Mouse (Mus musculus) gastrocnemius, postnatal 4 days (tissue): ENCODE measurements around the gene Slit3. TPM values are rescaled to one million over a fixed set of nuclear protein-coding genes. Genes with fewer than 3 reads are reported as not detected.

Source experiments
- DNase-seq, 2 experiments: peaks; one replicate each; pipeline ENCODE4 v3.0.0; 2021 to 2022; ENCODE audit warnings: low spot score in 2 of 2, mixed read lengths in 2 of 2
- total RNA-seq, 2 experiments: library from RNA; stranded (reverse); gene quantifications; 2 replicates each; pipeline ENCODE4 v1.2.3; 2021

The Slit3 gene
- total RNA-seq, 2 experiments from 2014 or later: 17.0 to 24.0 TPM

- DNase-seq: no peak
Measured at GRCm38 (mm10) chr11:35389780-35390435, 268.9 kb downstream of the Slit3 start.

- DNase-seq: no peak
Measured at GRCm38 (mm10) chr11:35393815-35394214, 272.8 kb downstream of the Slit3 start.

- peak in 1 of 2 experiments; percentile 27 for DNase-seq
Measured at GRCm38 (mm10) chr11:35395376-35395775, 274.4 kb downstream of the Slit3 start.

- DNase-seq: no peak
Measured at GRCm38 (mm10) chr11:35398353-35398752, 277.3 kb downstream of the Slit3 start.

GRCm38 (mm10) chr11:35403516-35403915, 282.5 kb downstream of the Slit3 start:
- no peak for DNase-seq

- no peak for DNase-seq
Measured at GRCm38 (mm10) chr11:35406045-35406444, 285.0 kb downstream of the Slit3 start.

- DNase-seq: no peak
Measured at GRCm38 (mm10) chr11:35406522-35406921, 285.5 kb downstream of the Slit3 start.

GRCm38 (mm10) chr11:35407341-35408154, 286.5 kb downstream of the Slit3 start:
- peak in 1 of 2 experiments; percentile 57 for DNase-seq

- no peak for DNase-seq
Measured at GRCm38 (mm10) chr11:35410431-35410830, 289.4 kb downstream of the Slit3 start.

- no peak for DNase-seq
Measured at GRCm38 (mm10) chr11:35415768-35416401, 294.9 kb downstream of the Slit3 start.

GRCm38 (mm10) chr11:35416402-35417093, 295.5 kb downstream of the Slit3 start:
- DNase-seq: no peak

GRCm38 (mm10) chr11:35417911-35418552, 297.0 kb downstream of the Slit3 start:
- no peak for DNase-seq

- no peak for DNase-seq
Measured at GRCm38 (mm10) chr11:35419013-35419412, 298.0 kb downstream of the Slit3 start.

- no peak for DNase-seq
Measured at GRCm38 (mm10) chr11:35421728-35422127, 300.7 kb downstream of the Slit3 start.

- DNase-seq: no peak
Measured at GRCm38 (mm10) chr11:35428036-35428435, 307.0 kb downstream of the Slit3 start.

GRCm38 (mm10) chr11:35431130-35431529, 310.1 kb downstream of the Slit3 start:
- no peak for DNase-seq

GRCm38 (mm10) chr11:35437510-35437909, 316.5 kb downstream of the Slit3 start:
- DNase-seq: no peak

GRCm38 (mm10) chr11:35440186-35440585, 319.2 kb downstream of the Slit3 start:
- DNase-seq: no peak

GRCm38 (mm10) chr11:35444489-35445100, 323.6 kb downstream of the Slit3 start:
- no peak for DNase-seq

GRCm38 (mm10) chr11:35447951-35448350, 326.9 kb downstream of the Slit3 start:
- no peak for DNase-seq
